Mouse (Mus musculus): ENCODE data around the gene Bloc1s5. TPM values are rescaled to one million over a fixed set of nuclear protein-coding genes. Genes with fewer than 3 reads are reported as not detected.
"Not testable (repeated sequence)": the region's sequence is repeated elsewhere in the genome, so short reads cannot be mapped to it uniquely, and the experiment has no call there.

The Bloc1s5 gene
- total RNA-seq, 2 experiments from 2014 or later = 9.0 to 11.8 TPM

- DNase-seq (ENCODE audit: low spot score in 2 of 2) = no peak
- Histone ChIP-seq H3K27ac (no peak overlapping the region), H3K4me3 (no peak overlapping the region)
- no peak for TF ChIP-seq CTCF (conservative IDR thresholded peaks at IDR 0.05)
Observed at GRCm38 (mm10) chr13:38638694-38639093, 3.8 kb upstream of the Bloc1s5 start.

GRCm38 (mm10) chr13:38634256-38634799, 581 bp downstream of the Bloc1s5 start:
- H3K27ac ChIP-seq = peak overlapping the region; percentile 90
- peak; percentile 76 to 89 for DNase-seq (ENCODE audit: low spot score in 2 of 2)

GRCm38 (mm10) chr13:38633287-38634000, 1.5 kb downstream of the Bloc1s5 start:
- H3K27ac ChIP-seq = peak overlapping the region; percentile 90; the same call in 1 of the 2 replicates
- peak; percentile 44 to 55 for DNase-seq (ENCODE audit: low spot score in 2 of 2)
- H3K4me3 ChIP-seq = peak overlapping the region; percentile 70
- no peak for TF ChIP-seq CTCF (conservative IDR thresholded peaks at IDR 0.05)

More at GRCm38 (mm10) chr13:38634256-38634799, 581 bp downstream of the Bloc1s5 start:
- peak overlapping the region; percentile 70 for H3K4me3 ChIP-seq
- no peak for TF ChIP-seq CTCF (conservative IDR thresholded peaks at IDR 0.05)

- no peak for TF ChIP-seq CTCF (conservative IDR thresholded peaks at IDR 0.05)
- DNase-seq (ENCODE audit: low spot score in 2 of 2) = no peak
Observed at GRCm38 (mm10) chr13:38632556-38632955, 2.4 kb downstream of the Bloc1s5 start.

GRCm38 (mm10) chr13:38626229-38626525, 8.7 kb downstream of the Bloc1s5 start:
- Histone ChIP-seq H3K4me3 (no peak overlapping the region), H3K27ac (no peak overlapping the region)
- no peak for TF ChIP-seq CTCF (conservative IDR thresholded peaks at IDR 0.05)
- no peak for DNase-seq (ENCODE audit: low spot score in 2 of 2)

More at GRCm38 (mm10) chr13:38632556-38632955, 2.4 kb downstream of the Bloc1s5 start:
- Histone ChIP-seq H3K27ac (no peak overlapping the region), H3K4me3 (no peak overlapping the region)

- DNase-seq (ENCODE audit: low spot score in 2 of 2) = peak in 1 of 2 experiments; percentile 38
- Histone ChIP-seq H3K27ac (no peak overlapping the region), H3K4me3 (no peak overlapping the region)
- TF ChIP-seq CTCF (conservative IDR thresholded peaks at IDR 0.05) = peak; percentile 72
Observed at GRCm38 (mm10) chr13:38625492-38626228, 9.2 kb downstream of the Bloc1s5 start.

- TF ChIP-seq CTCF (conservative IDR thresholded peaks at IDR 0.05) = no peak
- no peak overlapping the region for H3K27ac ChIP-seq
- H3K4me3 ChIP-seq = no peak overlapping the region
- DNase-seq (ENCODE audit: low spot score in 2 of 2) = no peak
Observed at GRCm38 (mm10) chr13:38624292-38624902, 10.5 kb downstream of the Bloc1s5 start.

- Histone ChIP-seq H3K4me3 (no peak overlapping the region), H3K27ac (no peak overlapping the region)
- no peak for DNase-seq (ENCODE audit: low spot score in 2 of 2)
- TF ChIP-seq CTCF (conservative IDR thresholded peaks at IDR 0.05) = no peak
Observed at GRCm38 (mm10) chr13:38623296-38623695, 11.6 kb downstream of the Bloc1s5 start.

- not testable (repeated sequence) for H3K4me3 ChIP-seq; H3K27ac ChIP-seq; DNase-seq (ENCODE audit: low spot score in 2 of 2)
Observed at GRCm38 (mm10) chr13:38618001-38618630, 16.8 kb downstream of the Bloc1s5 start.

GRCm38 (mm10) chr13:38616887-38617286, 18.0 kb downstream of the Bloc1s5 start:
- DNase-seq (ENCODE audit: low spot score in 2 of 2) = no peak
- Histone ChIP-seq H3K4me3 (no peak overlapping the region), H3K27ac (no peak overlapping the region)
- TF ChIP-seq CTCF (conservative IDR thresholded peaks at IDR 0.05) = no peak

- no peak overlapping the region for H3K27ac ChIP-seq
- no peak for DNase-seq (ENCODE audit: low spot score in 2 of 2)
- H3K4me3 ChIP-seq = no peak overlapping the region
- TF ChIP-seq CTCF (conservative IDR thresholded peaks at IDR 0.05) = no peak
Observed at GRCm38 (mm10) chr13:38615656-38616055, 19.3 kb downstream of the Bloc1s5 start.

- no peak overlapping the region for H3K27ac ChIP-seq
- no peak for DNase-seq (ENCODE audit: low spot score in 2 of 2)
- TF ChIP-seq CTCF (conservative IDR thresholded peaks at IDR 0.05) = no peak
- no peak overlapping the region for H3K4me3 ChIP-seq
Observed at GRCm38 (mm10) chr13:38614298-38614697, 20.6 kb downstream of the Bloc1s5 start.

GRCm38 (mm10) chr13:38613583-38613982, 21.3 kb downstream of the Bloc1s5 start:
- H3K4me3 ChIP-seq = no peak overlapping the region
- no peak for DNase-seq (ENCODE audit: low spot score in 2 of 2)
- no peak for TF ChIP-seq CTCF (conservative IDR thresholded peaks at IDR 0.05)
- H3K27ac ChIP-seq = no peak overlapping the region
